Mouse (Mus musculus): ENCODE results near the gene Cox6a2. TPM values are rescaled to one million over a fixed set of nuclear protein-coding genes. Genes with fewer than 3 reads are reported as not detected.
"Not testable (repeated sequence)": the region's sequence is repeated elsewhere in the genome, so short reads cannot be mapped to it uniquely, and the experiment has no call there.

Cox6a2 gene
- polyA plus RNA-seq, 1 experiment: 414 TPM

GRCm38 (mm10) chr7:128180126-128180525 is 26.1 kb downstream of the Cox6a2 start:
- Histone ChIP-seq H3K4me1 (replicated peaks; ENCODE audit: control insufficient read depth, insufficient read depth, low read length) (peaks cover 67% of the 10 kb centered on the region), H3K36me3 (ENCODE audit: control insufficient read depth, insufficient read depth, low read length) (no peaks in the 10 kb centered on the region), H3K27me3 (ENCODE audit: control insufficient read depth, insufficient read depth, low read length) (no peaks in the 10 kb centered on the region), H3K27ac (ENCODE audit: control insufficient read depth, insufficient read depth, low read length) (peak overlapping the region; percentile 53), H3K4me3 (ENCODE audit: control insufficient read depth, insufficient read depth, low read length) (no peak overlapping the region)
- 26% methylated on average over 7 of the region's 7 CpGs for WGBS
- TF ChIP-seq POLR2A (IDR thresholded peaks at IDR 0.05; ENCODE audit: control insufficient read depth, extremely low read depth, insufficient read depth, low read length, poor library complexity) (no peak), CTCF (IDR thresholded peaks at IDR 0.05; ENCODE audit: borderline replicate concordance, control insufficient read depth, extremely low read depth, insufficient read depth, low read length, poor library complexity) (no peak)
- peak; percentile 42 for DNase-seq

DNA sequence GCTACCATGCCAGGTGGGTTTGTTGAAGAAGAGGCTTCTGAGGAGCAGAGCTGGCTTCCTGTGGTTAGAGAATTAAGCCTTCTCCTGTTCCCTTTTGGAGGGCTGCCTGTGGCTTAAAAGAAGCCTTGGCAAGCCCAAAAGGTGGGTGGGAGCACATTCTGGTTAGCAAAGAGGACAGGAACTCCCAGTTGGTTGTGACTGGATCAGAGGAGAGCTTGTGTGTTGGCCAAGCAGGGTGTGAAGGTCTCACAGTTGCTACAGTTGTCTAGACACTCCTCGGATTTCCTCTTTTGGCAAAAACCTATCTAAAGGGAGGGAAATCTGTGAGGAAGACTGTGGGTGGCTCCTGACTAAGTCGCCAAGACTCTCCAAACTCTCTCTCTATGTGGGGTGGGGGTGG is 27.8 kb downstream of the Cox6a2 start:
- H3K36me3 ChIP-seq (ENCODE audit: control insufficient read depth, insufficient read depth, low read length): no peaks in the 10 kb centered on the region
- 21% methylated on average over 2 of the region's 2 CpGs for WGBS
- DNase-seq: no peak
- peaks cover 61% of the 10 kb centered on the region for H3K4me1 ChIP-seq (replicated peaks; ENCODE audit: control insufficient read depth, insufficient read depth, low read length)
- no peak overlapping the region for H3K4me3 ChIP-seq (ENCODE audit: control insufficient read depth, insufficient read depth, low read length)
- H3K27ac ChIP-seq (ENCODE audit: control insufficient read depth, insufficient read depth, low read length): no peak overlapping the region
- TF ChIP-seq CTCF (IDR thresholded peaks at IDR 0.05; ENCODE audit: borderline replicate concordance, control insufficient read depth, extremely low read depth, insufficient read depth, low read length, poor library complexity) (no peak), POLR2A (IDR thresholded peaks at IDR 0.05; ENCODE audit: control insufficient read depth, extremely low read depth, insufficient read depth, low read length, poor library complexity) (no peak)
- H3K27me3 ChIP-seq (ENCODE audit: control insufficient read depth, insufficient read depth, low read length): no peaks in the 10 kb centered on the region

- Histone ChIP-seq H3K27ac (ENCODE audit: control insufficient read depth, insufficient read depth, low read length) (no peak overlapping the region), H3K4me3 (ENCODE audit: control insufficient read depth, insufficient read depth, low read length) (no peak overlapping the region), H3K36me3 (ENCODE audit: control insufficient read depth, insufficient read depth, low read length) (no peaks in the 10 kb centered on the region), H3K4me1 (replicated peaks; ENCODE audit: control insufficient read depth, insufficient read depth, low read length) (0 out of 2 replicates have a peak, but pooled peaks cover 2% of the 10 kb centered on the region), H3K27me3 (ENCODE audit: control insufficient read depth, insufficient read depth, low read length) (no peaks in the 10 kb centered on the region)
- no peak for TF ChIP-seq CTCF (IDR thresholded peaks at IDR 0.05; ENCODE audit: borderline replicate concordance, control insufficient read depth, extremely low read depth, insufficient read depth, low read length, poor library complexity)
- no peak for TF ChIP-seq POLR2A (IDR thresholded peaks at IDR 0.05; ENCODE audit: control insufficient read depth, extremely low read depth, insufficient read depth, low read length, poor library complexity)
- no peak for DNase-seq
- WGBS: 94% methylated on average over 3 of the region's 3 CpGs
Measured at GRCm38 (mm10) chr7:128169996-128170395, 36.2 kb downstream of the Cox6a2 start.

GRCm38 (mm10) chr7:128166391-128166790 is 39.8 kb downstream of the Cox6a2 start:
- H3K4me1 ChIP-seq (replicated peaks; ENCODE audit: control insufficient read depth, insufficient read depth, low read length): peaks cover 2% of the 10 kb centered on the region
- TF ChIP-seq POLR2A (IDR thresholded peaks at IDR 0.05; ENCODE audit: control insufficient read depth, extremely low read depth, insufficient read depth, low read length, poor library complexity): no peak
- no peak for TF ChIP-seq CTCF (IDR thresholded peaks at IDR 0.05; ENCODE audit: borderline replicate concordance, control insufficient read depth, extremely low read depth, insufficient read depth, low read length, poor library complexity)
- no peak for DNase-seq
- no peak overlapping the region for H3K4me3 ChIP-seq (ENCODE audit: control insufficient read depth, insufficient read depth, low read length)
- no peak overlapping the region for H3K27ac ChIP-seq (ENCODE audit: control insufficient read depth, insufficient read depth, low read length)
- 98% methylated on average over 7 of the region's 7 CpGs for WGBS
- H3K27me3 ChIP-seq (ENCODE audit: control insufficient read depth, insufficient read depth, low read length): no peaks in the 10 kb centered on the region
- no peaks in the 10 kb centered on the region for H3K36me3 ChIP-seq (ENCODE audit: control insufficient read depth, insufficient read depth, low read length)

- peaks cover 5% of the 10 kb centered on the region for H3K4me1 ChIP-seq (replicated peaks; ENCODE audit: control insufficient read depth, insufficient read depth, low read length)
- no peak for TF ChIP-seq CTCF (IDR thresholded peaks at IDR 0.05; ENCODE audit: borderline replicate concordance, control insufficient read depth, extremely low read depth, insufficient read depth, low read length, poor library complexity)
- H3K4me3 ChIP-seq (ENCODE audit: control insufficient read depth, insufficient read depth, low read length): no peak overlapping the region
- WGBS: 99% methylated on average over 4 of the region's 4 CpGs
- H3K27me3 ChIP-seq (ENCODE audit: control insufficient read depth, insufficient read depth, low read length): no peaks in the 10 kb centered on the region
- no peak overlapping the region for H3K27ac ChIP-seq (ENCODE audit: control insufficient read depth, insufficient read depth, low read length)
- no peak for DNase-seq
- H3K36me3 ChIP-seq (ENCODE audit: control insufficient read depth, insufficient read depth, low read length): no peaks in the 10 kb centered on the region
Measured at GRCm38 (mm10) chr7:128164001-128164400, 42.2 kb downstream of the Cox6a2 start.

DNA sequence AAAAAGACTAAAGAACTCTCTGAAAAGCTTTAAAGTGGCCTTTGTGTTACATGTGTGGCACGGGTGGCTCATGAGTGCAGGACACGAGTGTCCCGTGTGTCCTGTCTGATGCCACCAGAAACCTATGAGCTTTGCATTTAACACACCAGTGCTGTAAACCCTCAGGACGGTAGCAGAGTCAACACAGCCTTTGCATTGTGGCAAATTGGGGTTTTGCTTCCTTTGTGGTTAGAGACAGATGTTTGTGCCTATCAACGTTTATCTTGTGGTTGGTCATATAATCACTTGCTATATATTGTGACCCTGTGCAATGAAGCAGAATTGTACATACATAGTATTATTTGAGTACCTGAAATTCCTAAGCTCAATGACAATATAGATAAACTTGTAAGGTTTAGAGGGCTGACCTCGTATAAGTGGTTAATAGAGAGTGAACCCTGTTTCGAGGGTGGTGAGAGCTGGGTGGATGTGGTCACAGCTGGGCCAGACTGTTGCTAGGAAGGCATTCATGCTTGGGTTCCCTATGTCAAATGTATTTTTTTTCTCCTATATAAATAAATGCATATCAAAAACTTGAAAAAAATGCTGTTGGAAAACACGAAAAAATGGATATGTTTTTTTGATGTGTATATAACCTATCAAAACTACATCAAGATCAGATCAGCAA is 47.4 kb downstream of the Cox6a2 start:
- DNase-seq; H3K36me3 ChIP-seq (ENCODE audit: control insufficient read depth, insufficient read depth, low read length); H3K4me3 ChIP-seq (ENCODE audit: control insufficient read depth, insufficient read depth, low read length); H3K27me3 ChIP-seq (ENCODE audit: control insufficient read depth, insufficient read depth, low read length): not testable (repeated sequence)
- peak overlapping the region; percentile 73; the same call in 1 of the 2 replicates for H3K27ac ChIP-seq (ENCODE audit: control insufficient read depth, insufficient read depth, low read length)
- H3K4me1 ChIP-seq (replicated peaks; ENCODE audit: control insufficient read depth, insufficient read depth, low read length): peaks cover 11% of the 10 kb centered on the region
- 5% methylated on average over 8 of the region's 8 CpGs for WGBS

Other genes with a start within 250 kb of the Cox6a2 start
- gene Fus, start 238.9 kb downstream of the Cox6a2 start, polyA plus RNA-seq (2012; rRNA removed): 478 and 527 TPM in 2 replicates
- 420 and 521 TPM in 2 replicates for gene Pycard, start 212.5 kb downstream of the Cox6a2 start, polyA plus RNA-seq (2012; rRNA removed)
- gene Trim72, start 202.4 kb downstream of the Cox6a2 start, polyA plus RNA-seq (2012; rRNA removed): 1.4 and 13.4 TPM in 2 replicates
- gene Itgam, start 143.7 kb downstream of the Cox6a2 start, polyA plus RNA-seq (2012; rRNA removed): 7.9 and 9.6 TPM in 2 replicates
- 0.03 TPM in 1 of 2 replicates, not detected in the other for gene Gm49368, start 143.7 kb downstream of the Cox6a2 start, polyA plus RNA-seq (2012; rRNA removed)
- 9.4 and 14.7 TPM in 2 replicates for gene Itgax, start 76.8 kb downstream of the Cox6a2 start, polyA plus RNA-seq (2012; rRNA removed)
- gene Itgad, start 52.0 kb downstream of the Cox6a2 start, polyA plus RNA-seq (2012; rRNA removed): 6.9 and 7.7 TPM in 2 replicates
- 68.6 and 85.1 TPM in 2 replicates for gene Armc5, start 31.0 kb upstream of the Cox6a2 start, polyA plus RNA-seq (2012; rRNA removed)
- gene 9130023H24Rik, start 31.6 kb upstream of the Cox6a2 start, polyA plus RNA-seq (2012; rRNA removed): 2.4 and 2.5 TPM in 2 replicates
- gene Tgfb1i1, start 40.4 kb upstream of the Cox6a2 start, polyA plus RNA-seq (2012; rRNA removed): 21.0 and 25.4 TPM in 2 replicates
- gene Slc5a2, start 59.3 kb upstream of the Cox6a2 start, polyA plus RNA-seq (2012; rRNA removed): 0.29 and 0.67 TPM in 2 replicates
- gene BC017158, start 91.8 kb upstream of the Cox6a2 start, polyA plus RNA-seq (2012; rRNA removed): 51.1 and 54.1 TPM in 2 replicates
- gene Rgs10, start 212.4 kb upstream of the Cox6a2 start, polyA plus RNA-seq (2012; rRNA removed): 62.5 and 71.8 TPM in 2 replicates

Data from thymus, adult 2 months (tissue).